Mouse (Mus musculus) inflammation-experienced regulatory T-cells (primary cell): Measurements from ENCODE around the gene Dgkk. TPM values are rescaled to one million over a fixed set of nuclear protein-coding genes. Genes with fewer than 3 reads are reported as not detected.

Source experiments
- polyA plus RNA-seq, 2 experiments: library from polyadenylated mRNA; unstranded; fragments of 100-300 nt; shearing (Covaris generic); gene quantifications; one replicate each; pipeline ENCODE4 v1.2.1; 2017

Gene Dgkk
- under 1 TPM; 0.05 to 0.18 TPM for polyA plus RNA-seq

GRCm38 (mm10) chrX:6779006-6779405 lies at the start of gene Dgkk:
TSS of gene Dgkk (plus strand) at chrX:6779306.

